Mouse (Mus musculus): ENCODE results near the gene Wdr72.

GRCm38 (mm10) chr9:74110461-74110816 is 283 bp downstream of the Wdr72 start:
- TF ChIP-seq CTCF (IDR thresholded peaks at IDR 0.05; ENCODE audit: low read depth) (no peak), EP300 (IDR thresholded peaks at IDR 0.05; ENCODE audit: low read depth) (no peak)
